Mouse (Mus musculus): ENCODE data around the gene Smc4.
"Not testable (repeated sequence)": the region's sequence is repeated elsewhere in the genome, so short reads cannot be mapped to it uniquely, and the experiment has no call there.

Smc4 gene

GRCm38 (mm10) chr3:69017181-69017580 is 12.6 kb downstream of the Smc4 start:
- DNase-seq (ENCODE audit: low spot score in 2 of 2), result no peak

DNA sequence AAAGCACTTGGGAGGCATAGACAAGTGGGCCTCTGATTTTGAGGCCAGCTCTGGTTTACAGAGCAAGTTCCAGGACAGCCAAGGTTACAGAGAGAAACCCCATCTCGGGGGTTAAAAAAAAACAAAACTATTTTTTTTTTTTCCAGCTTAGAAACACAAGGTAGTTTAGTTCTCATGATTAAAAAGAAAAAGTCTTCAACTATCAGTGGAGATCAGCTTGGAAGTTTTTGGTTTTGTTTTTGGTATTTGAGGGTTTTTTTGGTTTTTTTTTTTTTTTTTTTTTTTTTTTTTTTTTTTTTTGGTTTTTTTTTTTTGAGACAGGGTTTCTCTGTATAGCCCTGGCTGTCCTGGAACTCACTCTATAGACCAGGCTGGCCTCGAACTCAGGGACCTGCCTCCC is 14.1 kb downstream of the Smc4 start:
- not testable (repeated sequence) for DNase-seq (ENCODE audit: low spot score in 2 of 2)

- no peak for DNase-seq (ENCODE audit: low spot score in 2 of 2)
These were observed 15.7 kb downstream of the Smc4 start for GRCm38 (mm10) chr3:69020285-69020684.

GRCm38 (mm10) chr3:69020764-69021163 is 16.2 kb downstream of the Smc4 start:
- DNase-seq (ENCODE audit: low spot score in 2 of 2), result no peak

GRCm38 (mm10) chr3:69026133-69026783 is 21.7 kb downstream of the Smc4 start:
- no peak for DNase-seq (ENCODE audit: low spot score in 2 of 2)

DNA sequence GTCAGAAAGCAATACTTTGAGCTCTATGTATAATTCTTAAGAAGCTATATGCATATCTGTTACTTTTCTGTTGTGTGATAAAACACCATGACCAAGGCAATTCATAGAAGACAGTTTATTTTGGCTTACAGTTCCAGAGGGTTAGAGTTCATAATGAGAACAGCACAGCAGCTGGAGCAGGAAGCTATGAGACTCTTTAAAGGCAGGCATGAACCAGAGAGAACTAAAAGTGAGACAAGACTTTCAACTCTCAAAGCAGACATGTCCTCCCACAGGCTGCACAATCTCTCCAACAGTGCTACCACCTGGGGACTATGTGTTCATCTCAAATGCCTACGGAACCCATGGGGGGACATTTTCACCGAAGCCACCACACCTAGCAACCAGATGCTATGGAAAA is 35.6 kb downstream of the Smc4 start:
- no peak for DNase-seq (ENCODE audit: low spot score in 2 of 2)

DNA sequence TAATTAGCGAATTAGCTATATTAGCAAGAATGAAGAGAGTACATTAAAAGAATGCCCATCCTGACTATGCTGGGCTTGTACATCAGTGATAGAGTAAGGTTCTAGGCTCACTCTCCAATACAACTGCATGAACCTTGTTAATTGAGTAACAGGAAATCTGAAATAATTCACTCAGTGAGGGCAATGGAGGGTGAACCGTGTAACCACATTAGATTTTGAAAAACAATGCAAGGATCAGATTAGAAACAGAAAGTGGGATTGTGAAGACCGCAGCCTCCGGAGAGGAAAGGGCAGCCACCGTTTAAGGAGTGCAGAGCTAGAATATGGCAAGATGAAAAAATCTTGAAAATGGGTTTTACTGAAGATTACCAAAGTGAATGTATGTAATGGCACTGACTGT is 36.8 kb downstream of the Smc4 start:
- no peak for DNase-seq (ENCODE audit: low spot score in 2 of 2)

GRCm38 (mm10) chr3:69044167-69044591 is 39.6 kb downstream of the Smc4 start:
- DNase-seq (ENCODE audit: low spot score in 2 of 2), result peak in 1 of 2 experiments; percentile 3

GRCm38 (mm10) chr3:69044645-69045399 is 40.3 kb downstream of the Smc4 start, which contains the start of gene Trim59:
TSS of gene Trim59 (minus strand) at chr3:69044755.
- peak; percentile 83 to 85 for DNase-seq (ENCODE audit: low spot score in 2 of 2)

GRCm38 (mm10) chr3:69045400-69045703 is 40.8 kb downstream of the Smc4 start:
- DNase-seq (ENCODE audit: low spot score in 2 of 2), result no peak

GRCm38 (mm10) chr3:69045750-69046149 is 41.2 kb downstream of the Smc4 start:
- DNase-seq (ENCODE audit: low spot score in 2 of 2), result no peak

DNA sequence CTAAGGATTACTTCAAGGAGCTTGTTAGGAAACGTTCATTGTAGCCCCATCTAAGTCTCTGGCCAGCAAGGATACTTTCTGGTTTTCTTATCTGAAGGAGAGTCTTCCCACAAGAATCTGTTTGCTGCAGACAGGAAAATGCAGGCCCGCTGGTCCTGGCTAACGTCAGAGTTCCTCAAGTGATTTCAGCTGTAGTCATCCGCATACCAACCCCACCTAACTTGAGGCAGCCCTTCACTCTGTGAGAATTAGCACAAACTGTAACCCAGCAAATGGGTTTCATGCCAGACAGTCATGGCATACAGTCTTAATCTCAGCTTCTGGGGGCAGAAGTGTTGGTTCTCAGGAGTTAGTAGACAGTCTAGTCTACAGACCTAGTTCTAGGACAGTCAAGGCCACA is 42.0 kb downstream of the Smc4 start:
- DNase-seq (ENCODE audit: low spot score in 2 of 2), result no peak

GRCm38 (mm10) chr3:69047684-69048083 is 43.1 kb downstream of the Smc4 start:
- DNase-seq (ENCODE audit: low spot score in 2 of 2), result no peak

DNA sequence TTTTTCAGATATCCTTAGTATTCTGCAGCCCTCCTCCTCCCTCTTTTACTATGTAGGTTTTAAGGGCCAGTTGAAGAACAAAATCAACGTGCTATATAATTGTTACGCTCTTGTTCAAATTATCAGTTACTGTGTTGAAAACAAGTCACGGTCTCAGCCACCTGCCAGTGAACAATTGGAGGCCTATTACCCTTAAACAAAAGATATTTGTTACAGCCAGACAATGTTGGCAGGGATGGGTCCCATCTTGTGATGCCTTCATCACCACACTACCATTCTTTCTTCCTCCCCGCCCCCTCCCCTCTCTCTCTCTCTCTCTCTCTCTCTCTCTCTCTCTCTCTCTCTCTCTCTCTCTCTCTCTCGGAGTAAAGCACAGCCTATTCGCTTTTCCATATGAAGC is 44.5 kb downstream of the Smc4 start:
- DNase-seq (ENCODE audit: low spot score in 2 of 2), result no peak

DNA sequence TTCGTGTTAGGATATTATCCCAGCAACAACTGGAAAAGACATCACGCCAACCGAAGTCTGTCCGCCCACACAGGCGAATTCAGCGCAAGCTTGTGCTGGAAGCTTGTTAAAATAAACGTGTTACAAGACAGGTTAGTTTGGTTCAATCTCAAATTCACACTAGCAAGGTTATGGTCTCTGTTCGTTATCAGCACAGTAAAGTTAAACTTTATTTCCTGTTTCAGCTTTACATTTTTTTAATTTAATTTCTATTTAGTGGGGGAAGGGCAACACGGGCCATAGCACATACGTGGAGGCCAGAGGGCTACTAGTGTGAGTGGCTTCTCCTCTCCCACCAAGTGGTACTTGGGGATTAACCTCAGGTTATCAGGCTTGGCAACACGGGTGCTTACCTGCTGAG is 47.4 kb downstream of the Smc4 start:
- no peak for DNase-seq (ENCODE audit: low spot score in 2 of 2)

DNA sequence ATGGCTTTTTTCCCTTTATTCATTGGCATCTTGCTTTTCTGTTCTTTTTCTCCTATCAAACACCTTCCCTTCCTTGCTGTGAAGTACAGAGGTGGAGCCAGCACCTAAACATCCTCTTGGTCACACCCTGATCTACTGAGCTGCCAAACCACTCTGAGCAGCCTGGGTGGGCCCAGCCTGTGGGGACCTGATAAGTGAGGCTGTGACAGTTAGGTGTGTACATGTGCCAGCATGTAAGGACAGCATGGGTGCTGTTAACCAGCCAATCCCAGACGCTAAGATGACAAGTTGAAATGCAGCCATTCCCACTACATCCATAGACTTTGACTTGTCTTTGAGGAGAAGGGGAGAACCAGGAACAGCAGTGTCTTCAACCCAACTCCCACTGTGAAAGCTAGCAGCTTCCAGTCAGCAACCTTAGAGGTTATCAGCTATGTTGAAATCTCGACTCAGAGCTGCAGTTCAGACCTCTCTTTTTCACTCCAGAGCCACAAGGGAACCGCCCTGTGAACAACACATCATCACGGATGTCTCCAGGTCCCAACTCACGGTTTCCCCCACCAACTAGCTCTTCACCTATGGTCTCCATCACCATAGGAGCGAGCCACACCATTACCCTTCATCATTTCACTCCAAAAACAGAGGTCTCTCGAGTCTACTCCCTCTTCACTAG is 50.4 kb downstream of the Smc4 start:
- DNase-seq (ENCODE audit: low spot score in 2 of 2), result no peak

DNA sequence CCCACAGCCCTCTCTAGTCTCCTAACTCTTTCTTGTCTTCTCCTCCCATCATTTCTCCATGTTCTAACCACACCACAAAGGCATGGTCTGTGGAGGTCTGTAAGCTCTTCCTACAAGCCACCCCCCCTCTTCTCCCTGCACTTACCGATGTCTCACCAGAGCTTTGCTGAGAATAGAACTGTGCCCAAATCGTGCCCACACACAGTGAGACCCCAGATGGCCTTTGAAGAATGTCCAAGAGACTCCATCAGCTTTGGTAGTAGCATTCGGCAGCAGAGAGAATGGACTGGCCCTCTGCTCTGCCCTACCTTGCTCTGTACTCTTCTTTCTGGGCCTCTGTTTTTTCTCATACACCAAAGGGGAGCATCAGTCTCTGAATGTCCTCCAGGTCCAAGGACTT is 51.3 kb downstream of the Smc4 start:
- no peak for DNase-seq (ENCODE audit: low spot score in 2 of 2)

DNA sequence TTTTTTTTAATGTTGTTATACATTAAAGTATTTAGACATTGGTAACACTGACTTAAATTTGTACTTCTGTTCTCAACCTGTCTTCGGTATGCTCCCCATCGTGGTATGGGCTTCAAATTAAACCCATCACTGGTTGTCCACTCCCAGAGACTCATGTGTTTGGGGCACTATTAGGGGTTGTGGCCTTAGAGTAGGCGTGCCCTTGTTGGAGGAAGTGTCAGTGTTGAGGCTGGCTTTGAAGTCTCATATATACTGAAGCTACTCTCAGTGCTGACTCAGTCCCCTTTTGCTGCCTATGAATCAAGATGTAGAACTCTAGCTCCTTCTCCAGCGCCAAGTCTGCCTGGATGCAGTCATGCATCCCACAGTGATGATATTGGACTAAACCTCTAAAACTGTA is 56.1 kb downstream of the Smc4 start:
- no peak for DNase-seq (ENCODE audit: low spot score in 2 of 2)

- DNase-seq (ENCODE audit: low spot score in 2 of 2), result no peak
These were observed 58.2 kb downstream of the Smc4 start for GRCm38 (mm10) chr3:69062764-69063163.

- DNase-seq (ENCODE audit: low spot score in 2 of 2), result no peak
These were observed 59.5 kb downstream of the Smc4 start for GRCm38 (mm10) chr3:69064005-69064404.
